Mouse (Mus musculus): ENCODE results near the gene Add1.

Add1 gene

GRCm38 (mm10) chr5:34670280-34670679 is 96.8 kb downstream of the Add1 start:
- peak; percentile 47 for DNase-seq (ENCODE audit: low read depth, low spot score)

All from 3T3-L1 (cell line).